Mouse (Mus musculus): Measurements from ENCODE around the gene Baz1a.

GRCm38 (mm10) chr12:54980532-54980931, 33.6 kb downstream of the Baz1a start:
- TF ChIP-seq CTCF (conservative IDR thresholded peaks at IDR 0.05 in 1 of 2, IDR thresholded peaks at IDR 0.05 in 1 of 2; ENCODE audit: low read depth in 2 of 2, low read length in 2 of 2) (no peak), KAT2A (IDR thresholded peaks at IDR 0.05; ENCODE audit: insufficient replicate concordance, low read length) (no peak), USF1 (IDR thresholded peaks at IDR 0.05; ENCODE audit: low read depth, low read length) (no peak), ETS1 (conservative IDR thresholded peaks at IDR 0.05; ENCODE audit: low read depth, low read length) (no peak)
